Mouse (Mus musculus): ENCODE data around the gene Olig3. TPM values are rescaled to one million over a fixed set of nuclear protein-coding genes. Genes with fewer than 3 reads are reported as not detected.

Gene Olig3
- polyA plus RNA-seq, 1 experiment from 2014 or later, result not detected

DNA sequence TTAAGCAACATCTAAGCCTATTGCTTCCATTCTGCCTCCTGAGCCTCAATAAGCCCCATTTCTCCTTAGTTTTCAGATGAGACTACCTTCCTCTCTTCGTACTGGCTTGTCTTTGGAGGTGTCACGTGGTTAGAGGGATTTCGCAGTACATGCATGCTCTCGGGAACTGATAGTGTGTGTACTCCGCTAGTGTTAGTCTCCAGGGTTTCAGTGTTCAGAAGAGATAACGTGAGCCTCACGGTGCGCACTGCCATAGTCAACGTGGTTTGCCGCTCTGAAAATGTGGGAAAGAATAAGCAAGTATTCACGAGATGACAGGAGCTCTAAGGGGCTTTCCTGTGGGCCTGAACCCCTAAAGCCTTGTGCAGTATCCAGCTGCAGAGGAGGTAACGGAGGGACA is 41.1 kb downstream of the Olig3 start:
- H3K4me3 ChIP-seq (replicated peaks), result no peak overlapping the region
- H3K27me3 ChIP-seq, result no peaks in the 10 kb centered on the region
- peak; percentile 79 for ATAC-seq (ENCODE audit: insufficient read depth)
- H3K36me3 ChIP-seq (replicated peaks), result no peaks in the 10 kb centered on the region
- H3K4me1 ChIP-seq (replicated peaks), result peaks cover 8% of the 10 kb centered on the region
- no peak overlapping the region for H3K27ac ChIP-seq (replicated peaks)
- 31% methylated on average over 12 of the region's 12 CpGs for WGBS (ENCODE audit: insufficient replicate concordance)
- H3K9me3 ChIP-seq (replicated peaks), result no peaks in the 10 kb centered on the region
- H3K9ac ChIP-seq, result no peak overlapping the region
- H3K4me2 ChIP-seq, result no peak overlapping the region

GRCm38 (mm10) chr10:19401136-19401535 is 44.8 kb downstream of the Olig3 start:
- ATAC-seq (ENCODE audit: insufficient read depth), result no peak
- WGBS (ENCODE audit: insufficient replicate concordance), result 42% methylated on average over 5 of the region's 5 CpGs
- peaks cover 8% of the 10 kb centered on the region for H3K4me1 ChIP-seq (replicated peaks)

GRCm38 (mm10) chr10:19404401-19404800 is 48.1 kb downstream of the Olig3 start:
- H3K27ac ChIP-seq (replicated peaks), result no peak overlapping the region
- no peaks in the 10 kb centered on the region for H3K9me3 ChIP-seq (replicated peaks)
- no peak overlapping the region for H3K4me3 ChIP-seq (replicated peaks)
- H3K9ac ChIP-seq, result no peak overlapping the region
- no peaks in the 10 kb centered on the region for H3K36me3 ChIP-seq (replicated peaks)
- no peaks in the 10 kb centered on the region for H3K27me3 ChIP-seq
- 31% methylated on average over 1 of the region's 1 CpGs for WGBS (ENCODE audit: insufficient replicate concordance)
- ATAC-seq (ENCODE audit: insufficient read depth), result no peak
- H3K4me2 ChIP-seq, result no peak overlapping the region
- H3K4me1 ChIP-seq (replicated peaks), result no peaks in the 10 kb centered on the region

More at GRCm38 (mm10) chr10:19401136-19401535, 44.8 kb downstream of the Olig3 start:
- H3K36me3 ChIP-seq (replicated peaks), result no peaks in the 10 kb centered on the region
- H3K27me3 ChIP-seq, result no peaks in the 10 kb centered on the region
- no peaks in the 10 kb centered on the region for H3K9me3 ChIP-seq (replicated peaks)
- H3K9ac ChIP-seq, result no peak overlapping the region
- no peak overlapping the region for H3K27ac ChIP-seq (replicated peaks)
- no peak overlapping the region for H3K4me2 ChIP-seq
- H3K4me3 ChIP-seq (replicated peaks), result no peak overlapping the region

- Histone ChIP-seq H3K4me1 (replicated peaks) (no peaks in the 10 kb centered on the region), H3K9me3 (replicated peaks) (no peaks in the 10 kb centered on the region), H3K27me3 (no peaks in the 10 kb centered on the region), H3K36me3 (replicated peaks) (no peaks in the 10 kb centered on the region), H3K27ac (replicated peaks) (no peak overlapping the region), H3K9ac (no peak overlapping the region), H3K4me3 (replicated peaks) (no peak overlapping the region), H3K4me2 (no peak overlapping the region)
- ATAC-seq (ENCODE audit: insufficient read depth), result no peak
- WGBS (ENCODE audit: insufficient replicate concordance), result 52% methylated on average over 1 of the region's 1 CpGs
These were observed 49.6 kb downstream of the Olig3 start for GRCm38 (mm10) chr10:19405959-19406358.

DNA sequence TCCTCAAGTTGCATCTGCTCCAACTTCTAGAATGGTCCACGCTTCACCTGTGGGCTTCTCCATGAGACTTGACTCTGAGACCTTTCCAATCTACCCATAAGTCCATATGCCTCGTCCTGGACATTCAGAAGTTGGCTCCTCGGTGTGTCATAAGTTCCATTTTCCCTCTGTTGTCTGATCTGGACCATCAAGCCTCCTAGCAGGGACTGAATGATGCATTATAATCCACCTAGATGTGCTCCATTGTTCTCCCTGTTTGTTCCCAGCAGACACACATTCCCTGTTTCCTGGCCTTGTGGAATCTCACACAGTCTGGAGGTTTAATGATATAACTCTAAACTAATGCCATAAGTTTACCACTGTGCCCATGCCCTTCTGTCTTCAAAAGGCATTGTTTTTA is 50.8 kb downstream of the Olig3 start:
- 61% methylated on average over 3 of the region's 3 CpGs for WGBS (ENCODE audit: insufficient replicate concordance)

More for the DNA sequence above, 50.8 kb downstream of the Olig3 start:
- Histone ChIP-seq H3K4me2 (no peak overlapping the region), H3K27ac (replicated peaks) (no peak overlapping the region), H3K4me3 (replicated peaks) (no peak overlapping the region), H3K27me3 (no peaks in the 10 kb centered on the region; the same call in 1 of the 2 replicates), H3K36me3 (replicated peaks) (no peaks in the 10 kb centered on the region), H3K9ac (no peak overlapping the region), H3K9me3 (replicated peaks) (no peaks in the 10 kb centered on the region), H3K4me1 (replicated peaks) (no peaks in the 10 kb centered on the region)
- ATAC-seq (ENCODE audit: insufficient read depth), result no peak

Other genes with a start within 250 kb of the Olig3 start
- gene Ifngr1, start 235.4 kb downstream of the Olig3 start, polyA plus RNA-seq (2015; fragmentation: Nextera tagmentation; extraction: Ambion mirVana), result 41.9 and 44.0 TPM in 2 replicates

All from liver, embryonic 15.5 days (tissue).